Mouse (Mus musculus): ENCODE results near the gene Dnah2. TPM values are rescaled to one million over a fixed set of nuclear protein-coding genes. Genes with fewer than 3 reads are reported as not detected.

Gene Dnah2
- total RNA-seq (2017) = 0.68 TPM in 1 of 2 replicates, not detected in the other

DNA sequence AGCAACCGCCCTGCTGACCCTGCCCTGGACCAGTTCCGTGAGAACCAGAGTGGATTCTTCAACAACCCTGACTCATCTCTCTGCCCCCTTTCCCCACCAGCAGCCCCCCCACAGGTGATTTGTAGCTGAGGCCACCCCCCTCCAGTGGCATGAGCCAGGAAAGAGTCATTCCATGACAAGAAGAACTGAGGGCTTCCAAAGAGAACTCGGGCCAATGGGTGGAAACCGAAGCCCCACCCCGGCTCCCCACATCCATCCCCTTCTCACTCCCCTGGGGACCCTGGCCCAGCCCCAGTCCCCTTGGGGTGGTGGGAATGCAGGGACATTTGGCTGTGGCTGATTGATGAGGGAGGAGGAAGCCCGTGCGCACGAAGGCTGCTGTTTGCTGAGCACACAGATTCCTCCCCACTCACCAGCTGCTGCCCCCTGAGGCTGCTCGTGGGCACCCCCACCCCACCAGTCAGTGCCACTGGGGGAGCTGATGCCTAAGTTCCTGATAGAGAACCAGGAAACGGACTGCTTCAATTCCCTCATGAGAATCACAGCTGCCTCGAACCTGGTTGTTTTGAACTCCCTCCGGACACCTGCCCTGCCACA is at the start of gene Dnah2:
Gene Dnah2, minus strand, starts transcription at position 51 of the 597 bp plus-strand sequence.
- ATAC-seq (replicated peaks; ENCODE audit: low read depth, poor library complexity, severe bottlenecking) = no peak

DNA sequence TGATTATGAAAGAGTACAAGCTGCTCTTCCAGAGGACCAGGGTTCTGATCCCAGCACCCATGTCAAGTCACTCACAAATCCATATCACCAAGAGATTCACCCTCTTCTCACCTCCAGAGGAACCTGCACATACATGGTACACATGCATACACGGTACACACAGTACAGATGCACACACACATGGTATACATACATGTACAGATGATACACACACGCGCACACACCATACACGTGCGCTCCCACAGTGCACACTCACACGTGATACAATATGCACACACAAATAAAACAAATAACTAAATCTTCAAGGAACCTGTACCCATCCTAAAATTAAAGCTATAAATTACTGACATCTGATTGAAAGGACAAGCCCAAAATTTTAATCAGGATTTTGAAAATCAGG is 45.9 kb upstream of the Dnah2 start:
- ATAC-seq (replicated peaks; ENCODE audit: low read depth, poor library complexity, severe bottlenecking) = no peak

DNA sequence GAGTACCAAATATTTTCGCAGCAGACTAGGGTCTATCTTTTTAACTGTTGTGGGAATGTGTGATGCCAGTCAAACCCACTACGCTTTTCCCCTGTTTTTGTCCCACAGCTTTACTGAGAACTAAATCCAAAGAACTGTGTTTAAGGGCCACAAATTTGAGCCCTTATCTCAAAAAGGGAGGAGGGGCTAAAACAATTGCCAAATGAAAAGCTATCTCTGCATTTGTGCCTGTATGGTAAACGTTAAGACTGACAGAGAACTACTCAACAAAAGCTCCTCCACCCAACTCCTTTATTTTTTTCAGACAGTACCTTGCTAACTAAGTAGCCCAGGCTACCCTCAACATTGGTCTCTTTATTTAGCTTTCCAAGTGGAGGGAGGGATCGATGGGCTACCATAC is 43.9 kb upstream of the Dnah2 start:
- no peak for ATAC-seq (replicated peaks; ENCODE audit: low read depth, poor library complexity, severe bottlenecking)

DNA sequence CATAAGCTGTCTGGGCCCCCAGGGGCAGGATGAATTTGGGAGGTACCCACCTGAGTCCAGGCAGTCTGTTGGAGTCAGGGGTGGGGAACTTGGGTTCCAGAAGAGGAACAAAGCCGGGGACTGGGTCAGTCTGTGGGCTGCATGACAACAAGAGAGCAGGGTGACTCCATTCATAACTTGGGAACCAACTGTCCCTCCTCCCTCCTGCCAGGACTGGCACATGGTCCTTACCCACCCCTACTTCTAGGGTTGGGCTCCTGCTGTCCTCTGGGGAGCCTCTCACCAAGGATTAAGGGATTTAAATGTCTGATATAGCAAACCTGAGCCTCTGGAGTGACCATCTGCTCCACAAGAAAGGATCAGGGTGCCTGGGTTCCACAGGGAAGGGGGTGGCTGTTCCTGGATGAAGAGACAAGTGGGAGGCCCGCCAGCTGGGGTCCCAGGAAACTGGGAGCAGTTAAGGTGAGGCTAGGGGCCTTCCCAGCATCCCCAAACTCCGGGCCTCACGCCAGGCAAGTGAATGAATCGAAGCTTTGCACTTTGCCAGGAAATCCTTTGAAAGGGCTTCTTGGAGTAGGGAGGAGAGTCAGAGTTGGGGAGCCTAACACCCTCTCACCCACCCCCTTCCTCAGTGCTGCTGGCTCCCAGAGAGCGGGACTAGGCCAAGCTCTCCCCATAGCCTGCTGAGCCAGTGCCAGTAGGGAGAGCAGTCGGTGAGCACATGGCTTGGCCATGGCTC is 43.2 kb upstream of the Dnah2 start:
- no peak for ATAC-seq (replicated peaks; ENCODE audit: low read depth, poor library complexity, severe bottlenecking)

DNA sequence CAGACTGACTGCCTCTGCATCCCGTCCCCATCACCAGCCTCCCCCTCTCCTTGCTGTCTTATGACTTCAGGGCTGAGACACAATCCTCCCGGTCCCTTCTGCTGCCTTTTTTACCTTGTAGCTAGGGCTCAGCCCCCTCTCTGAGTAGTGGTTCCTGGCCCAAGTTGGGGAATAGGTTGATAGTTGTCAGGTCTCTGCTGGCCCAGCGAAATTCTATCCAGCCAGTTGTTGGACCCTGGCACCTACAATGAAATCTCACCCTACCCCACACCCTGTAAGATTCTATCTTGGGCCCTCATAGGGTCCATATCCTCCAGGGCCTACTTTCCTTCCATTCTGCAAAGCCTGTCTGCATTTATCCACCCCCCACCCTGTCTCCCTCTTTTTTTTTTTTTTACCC is 42.5 kb upstream of the Dnah2 start:
- ATAC-seq (replicated peaks; ENCODE audit: low read depth, poor library complexity, severe bottlenecking) = no peak

DNA sequence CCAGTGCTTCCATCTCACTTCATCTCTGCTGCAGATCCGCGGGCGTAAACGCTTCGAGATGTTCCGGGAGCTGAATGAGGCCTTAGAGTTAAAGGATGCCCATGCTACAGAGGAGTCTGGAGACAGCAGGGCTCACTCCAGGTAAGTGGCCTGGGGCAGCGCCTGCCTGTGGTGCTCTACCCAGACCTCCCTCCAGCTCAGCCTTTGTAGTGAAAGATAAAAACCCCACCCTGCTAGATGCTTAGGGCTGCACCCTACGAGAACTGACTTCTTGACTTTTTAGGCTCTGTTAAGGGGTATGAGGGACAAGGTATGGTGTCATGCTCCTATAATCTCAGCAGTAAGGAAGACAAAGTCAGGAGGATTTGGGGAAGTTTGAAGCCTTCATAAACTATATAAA is 41.7 kb upstream of the Dnah2 start:
- no peak for ATAC-seq (replicated peaks; ENCODE audit: low read depth, poor library complexity, severe bottlenecking)

DNA sequence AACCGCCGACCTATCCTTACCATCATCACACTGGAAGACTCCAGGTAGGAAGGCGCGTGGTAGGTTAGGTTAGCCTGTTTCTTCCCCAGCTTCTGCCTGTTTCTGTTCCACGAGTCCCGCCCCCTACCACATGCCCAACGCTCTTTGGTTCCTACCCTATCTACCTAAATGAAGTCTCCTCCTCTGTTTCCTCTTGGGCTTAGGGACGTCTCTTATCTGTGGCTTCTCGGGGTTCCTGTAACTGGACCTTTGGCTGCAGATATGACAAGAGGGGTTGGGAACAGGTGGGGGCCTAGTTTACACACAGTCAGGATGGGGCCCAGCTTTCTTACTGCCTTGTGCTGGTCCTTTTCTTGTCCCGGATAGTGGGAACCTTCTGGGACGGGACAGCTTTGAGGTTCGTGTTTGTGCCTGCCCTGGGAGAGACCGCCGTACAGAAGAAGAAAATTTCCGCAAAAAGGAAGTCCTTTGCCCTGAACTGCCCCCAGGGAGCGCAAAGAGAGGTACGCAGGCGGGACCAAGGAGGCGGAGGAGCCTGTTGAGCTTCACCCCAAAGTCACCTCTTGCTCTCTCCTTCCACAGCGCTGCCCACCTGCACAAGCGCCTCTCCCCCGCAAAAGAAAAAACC is 40.4 kb upstream of the Dnah2 start:
- ATAC-seq (replicated peaks; ENCODE audit: low read depth, poor library complexity, severe bottlenecking) = peak; percentile 33

DNA sequence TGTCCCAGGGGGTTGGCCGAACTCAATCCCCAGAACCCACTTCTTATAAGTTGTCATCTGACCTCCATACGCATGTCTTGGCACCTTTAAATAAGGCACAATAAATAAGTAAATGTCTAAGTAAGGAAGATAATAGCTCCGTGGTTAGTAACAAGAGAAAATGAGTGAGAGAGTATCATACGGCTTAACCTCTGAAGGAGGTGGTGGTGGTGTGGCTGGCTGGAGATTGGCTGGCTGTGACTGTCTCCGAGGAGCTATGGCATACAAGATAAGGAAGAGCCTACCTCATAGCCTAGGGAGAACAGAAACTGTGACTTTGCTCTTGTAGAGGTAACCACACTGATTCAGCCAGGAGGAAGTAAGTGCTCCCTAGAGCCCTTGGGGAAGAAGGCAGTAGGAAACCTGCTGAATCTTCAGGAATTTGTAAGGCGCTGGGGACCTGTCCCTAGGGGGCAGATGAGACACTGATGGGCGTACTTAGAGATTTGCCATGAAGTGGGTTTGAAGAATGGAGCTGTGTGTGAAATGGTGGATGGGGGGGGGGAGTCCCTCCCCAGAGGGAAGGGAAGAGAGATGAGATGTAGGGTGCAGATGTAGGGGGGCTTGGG is 36.9 kb upstream of the Dnah2 start:
- ATAC-seq (replicated peaks; ENCODE audit: low read depth, poor library complexity, severe bottlenecking) = peak; percentile 81

DNA sequence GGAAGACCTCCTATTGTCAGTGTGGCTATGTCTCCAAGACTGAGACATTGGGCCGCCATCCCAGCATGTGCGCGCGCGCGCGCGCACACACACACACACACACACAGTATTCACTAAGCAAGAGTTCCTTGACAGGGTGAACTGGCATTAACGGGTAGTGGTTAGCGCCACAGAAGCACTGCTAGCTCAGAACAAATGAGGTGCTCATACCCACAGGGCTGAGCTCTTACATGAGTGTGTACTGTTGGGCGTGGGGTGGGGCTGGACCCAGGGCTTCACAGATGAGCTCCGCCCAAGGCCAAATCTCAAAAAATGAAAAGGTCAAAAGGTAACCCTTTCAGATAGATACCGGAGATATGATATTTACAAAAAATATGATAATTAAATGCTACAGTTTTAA is 36.0 kb upstream of the Dnah2 start:
- ATAC-seq (replicated peaks; ENCODE audit: low read depth, poor library complexity, severe bottlenecking) = no peak

DNA sequence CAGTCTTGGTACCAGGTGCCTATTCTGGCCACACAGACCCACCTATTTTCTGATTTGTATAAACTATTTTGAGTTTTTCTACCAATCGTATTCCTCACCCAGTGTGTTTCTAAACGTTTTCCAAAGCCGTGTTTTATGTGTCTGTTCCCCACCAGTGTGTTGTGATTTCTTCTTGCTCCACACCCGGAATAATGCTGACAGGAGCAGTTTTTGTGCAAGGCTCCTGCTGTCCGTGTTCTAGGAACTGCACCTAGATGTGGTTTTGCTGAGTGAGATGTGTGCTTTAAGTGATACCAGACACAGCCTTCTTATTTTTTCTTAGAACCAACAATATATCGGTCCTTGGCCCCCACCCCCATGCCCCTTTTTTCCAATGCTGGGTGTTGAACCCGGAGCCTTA is 35.1 kb upstream of the Dnah2 start:
- no peak for ATAC-seq (replicated peaks; ENCODE audit: low read depth, poor library complexity, severe bottlenecking)

DNA sequence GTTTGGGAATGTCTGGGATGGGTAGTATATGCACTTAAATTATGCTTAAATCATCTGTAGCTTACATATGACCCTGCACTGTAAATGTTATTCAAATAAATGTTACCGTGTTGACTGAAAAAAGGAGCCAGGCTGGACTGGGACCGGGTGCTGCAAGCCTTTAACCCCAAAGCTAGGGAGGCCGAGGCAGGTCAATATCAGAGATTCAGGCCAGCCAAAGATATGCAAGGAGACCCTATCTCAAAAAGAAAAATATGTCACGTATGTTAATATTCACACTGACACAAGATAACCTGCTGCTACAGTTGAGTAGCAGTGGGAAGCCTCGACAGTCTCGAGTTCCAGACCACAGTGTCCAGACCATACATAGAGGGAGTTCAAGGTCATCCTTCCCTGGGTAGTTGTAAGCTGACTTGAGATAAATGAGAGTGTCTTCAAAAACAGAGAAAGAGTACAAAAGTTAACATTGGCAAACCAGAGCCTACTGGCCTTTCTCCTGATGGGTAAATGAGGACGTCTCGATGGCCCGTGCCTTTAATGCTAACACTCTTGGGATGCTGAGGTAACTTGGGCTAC is 33.4 kb upstream of the Dnah2 start:
- ATAC-seq (replicated peaks; ENCODE audit: low read depth, poor library complexity, severe bottlenecking) = no peak

DNA sequence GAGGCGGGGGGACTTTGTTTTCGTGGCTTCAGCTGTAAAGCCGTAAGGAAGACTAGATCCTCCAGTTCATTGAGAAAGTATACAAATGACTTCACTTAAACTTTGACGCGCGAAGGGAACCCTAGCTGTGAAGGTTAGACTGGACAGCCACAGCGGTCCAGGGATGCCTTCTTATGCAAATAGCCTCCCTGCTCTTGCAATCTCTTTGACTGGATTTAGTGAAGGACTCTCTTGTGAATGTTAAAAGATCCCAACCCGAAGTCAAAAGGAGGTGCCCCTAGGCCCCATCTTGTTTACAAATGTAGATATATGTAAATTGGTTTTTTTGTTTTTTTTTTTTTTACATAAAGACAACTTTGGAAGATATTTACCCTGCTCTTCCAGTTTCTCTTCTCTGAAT is 32.9 kb upstream of the Dnah2 start:
- no peak for ATAC-seq (replicated peaks; ENCODE audit: low read depth, poor library complexity, severe bottlenecking)

DNA sequence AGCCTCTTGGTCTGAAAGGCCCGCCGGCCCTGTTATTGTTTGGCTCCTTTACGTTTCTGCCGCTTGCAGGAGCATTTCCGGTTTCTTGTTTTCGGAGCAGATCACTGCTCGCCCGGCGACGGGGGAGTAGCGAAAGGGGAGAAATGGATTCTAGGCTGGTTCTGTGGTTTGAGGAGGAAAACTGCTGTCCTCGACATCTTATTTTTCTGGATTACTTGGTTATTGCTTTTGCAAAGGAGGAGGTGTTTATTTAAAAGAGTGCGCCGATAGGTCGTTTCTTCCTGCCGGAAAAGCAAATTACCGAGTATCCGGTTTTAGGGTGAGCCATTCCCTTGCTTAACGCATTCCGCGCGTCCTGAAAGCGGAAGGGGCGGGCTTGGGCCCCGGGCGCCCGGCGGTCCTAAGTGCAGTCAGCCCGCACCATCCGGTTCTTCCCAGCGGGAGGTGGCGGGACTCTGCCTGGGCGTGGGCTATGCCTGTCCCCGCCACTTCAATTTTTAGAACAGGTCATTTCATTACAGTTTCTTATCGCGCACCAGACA is 32.3 kb upstream of the Dnah2 start:
- ATAC-seq (replicated peaks; ENCODE audit: low read depth, poor library complexity, severe bottlenecking) = peak; percentile 50

DNA sequence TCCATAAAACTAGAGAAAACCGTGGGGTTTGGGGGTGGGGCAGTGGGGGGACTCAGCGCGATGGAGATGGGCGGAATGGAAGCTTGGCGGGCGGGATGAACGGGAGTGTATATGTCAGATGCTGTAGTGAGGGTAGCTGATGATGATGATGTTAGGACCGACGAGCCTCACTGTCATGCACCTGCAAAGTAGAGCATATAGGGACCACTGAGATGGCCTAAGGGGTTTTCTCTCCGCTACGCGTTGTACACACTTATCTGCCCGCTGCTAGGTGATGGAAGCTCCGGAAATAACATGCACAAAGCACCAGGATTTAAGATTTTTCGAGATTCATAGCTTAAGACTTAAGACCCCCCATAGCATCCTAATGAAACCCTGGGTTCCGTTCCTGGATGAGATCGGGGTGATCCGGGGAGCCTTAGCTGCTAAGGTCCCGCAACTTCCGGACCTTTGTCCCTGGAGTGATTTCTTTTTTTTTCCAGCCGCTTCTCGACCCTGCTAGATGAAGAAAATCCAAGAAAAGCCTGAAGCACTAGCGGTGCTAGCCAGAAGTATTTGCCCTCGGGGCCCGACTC is 31.7 kb upstream of the Dnah2 start:
- no peak for ATAC-seq (replicated peaks; ENCODE audit: low read depth, poor library complexity, severe bottlenecking)

DNA sequence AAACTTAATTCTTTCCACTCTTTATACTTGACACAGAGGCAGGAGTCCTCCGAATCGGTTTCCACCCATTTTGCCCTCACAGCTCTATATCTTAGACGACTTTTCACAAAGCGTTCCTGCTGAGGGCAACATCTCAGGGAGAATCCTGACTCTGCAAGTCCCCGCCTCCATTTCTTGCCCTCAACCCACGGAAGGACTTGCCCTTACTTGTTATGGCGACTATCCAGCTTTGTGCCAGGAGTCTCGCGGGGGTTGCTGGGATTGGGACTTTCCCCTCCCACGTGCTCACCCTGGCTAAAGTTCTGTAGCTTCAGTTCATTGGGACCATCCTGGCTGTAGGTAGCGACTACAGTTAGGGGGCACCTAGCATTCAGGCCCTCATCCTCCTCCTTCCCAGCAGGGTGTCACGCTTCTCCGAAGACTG is 31.2 kb upstream of the Dnah2 start, which contains the start of the genes Wrap53 and Trp53:
Gene Wrap53, minus strand, starts transcription at position 165 of the 424 bp plus-strand sequence.
Gene Trp53, plus strand, starts transcription at position 269 of the 424 bp plus-strand sequence.
- ATAC-seq (replicated peaks; ENCODE audit: low read depth, poor library complexity, severe bottlenecking) = peak; percentile 55

DNA sequence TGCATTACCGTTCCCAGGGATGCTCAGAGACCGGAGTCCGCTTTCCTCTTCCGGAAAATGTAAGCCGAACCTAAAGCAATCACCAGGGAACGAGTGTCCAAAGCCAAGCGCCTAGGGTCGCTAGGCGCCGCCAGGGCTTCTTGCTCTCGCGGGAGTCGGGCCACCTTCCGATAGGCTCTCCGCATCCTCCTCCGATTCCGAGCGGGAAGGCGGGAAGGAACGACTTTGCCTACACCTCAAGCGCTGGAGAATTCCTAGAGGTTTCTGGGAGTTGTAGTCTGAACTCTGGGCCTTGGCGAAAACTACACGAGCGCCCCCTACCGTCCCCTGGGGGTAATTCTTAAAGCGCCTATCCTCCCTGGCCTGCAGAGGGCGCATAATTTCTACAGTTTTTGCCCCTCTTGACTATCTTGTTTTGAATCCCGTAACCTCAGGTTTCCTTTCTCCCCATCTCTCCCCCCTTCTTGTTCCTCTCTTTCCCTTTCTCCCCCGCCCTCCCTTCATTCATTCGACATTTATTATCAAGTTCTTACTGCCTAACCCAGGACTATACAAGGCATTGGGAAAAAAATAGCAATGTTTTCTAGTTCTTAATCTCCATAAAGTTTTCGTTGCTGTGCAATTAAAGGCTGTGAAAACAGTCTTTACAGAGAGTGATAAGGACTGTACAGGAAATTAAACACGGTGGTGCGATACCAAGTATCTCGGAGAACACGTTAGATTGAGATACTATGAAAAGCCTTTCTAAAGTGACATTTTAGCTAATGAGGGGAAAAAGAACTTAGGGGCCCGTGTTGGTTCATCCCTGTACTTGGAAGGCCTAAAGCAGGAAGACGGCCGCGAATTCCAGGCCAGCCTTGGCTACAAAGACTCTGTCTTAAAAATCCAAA is 30.5 kb upstream of the Dnah2 start:
- ATAC-seq (replicated peaks; ENCODE audit: low read depth, poor library complexity, severe bottlenecking) = peak; percentile 75

DNA sequence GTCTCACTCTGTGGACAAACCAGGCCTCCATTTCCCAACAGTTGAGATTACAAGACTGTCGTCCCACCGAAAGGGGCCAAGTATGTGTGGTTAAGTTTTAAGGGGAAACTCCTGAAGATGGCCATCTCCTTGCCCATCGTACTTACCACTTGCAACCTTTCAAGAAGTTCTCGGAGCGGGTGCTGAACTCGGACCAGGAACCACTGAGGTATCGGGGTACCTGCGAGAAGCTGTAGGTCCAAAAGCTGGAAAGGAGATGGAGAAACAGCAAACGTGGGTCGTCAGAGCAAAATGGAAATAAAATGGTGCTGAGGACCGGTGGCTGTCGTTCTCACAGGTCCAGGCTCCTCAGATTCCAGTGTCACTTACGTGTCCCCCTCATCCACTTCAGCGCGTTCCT is 29.4 kb upstream of the Dnah2 start:
- ATAC-seq (replicated peaks; ENCODE audit: low read depth, poor library complexity, severe bottlenecking) = no peak

DNA sequence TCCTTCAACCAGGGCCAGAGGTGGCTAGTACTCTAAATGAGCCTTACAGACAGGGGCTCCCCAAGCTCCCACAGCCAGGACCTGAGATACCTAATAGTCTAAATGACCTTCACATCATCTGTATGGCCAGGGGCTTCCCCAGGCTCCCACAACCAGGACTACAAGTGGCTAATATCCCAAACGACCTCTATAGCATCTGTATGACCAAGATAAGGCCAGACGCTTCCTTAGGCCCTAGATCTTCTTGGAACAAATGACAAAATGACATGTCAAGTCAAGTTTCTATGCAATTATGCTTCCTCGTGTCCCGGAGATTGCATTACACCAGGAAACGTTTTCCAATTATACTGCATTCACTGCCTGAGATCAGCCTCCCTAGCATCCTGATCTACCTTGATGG is 27.4 kb upstream of the Dnah2 start:
- ATAC-seq (replicated peaks; ENCODE audit: low read depth, poor library complexity, severe bottlenecking) = no peak

DNA sequence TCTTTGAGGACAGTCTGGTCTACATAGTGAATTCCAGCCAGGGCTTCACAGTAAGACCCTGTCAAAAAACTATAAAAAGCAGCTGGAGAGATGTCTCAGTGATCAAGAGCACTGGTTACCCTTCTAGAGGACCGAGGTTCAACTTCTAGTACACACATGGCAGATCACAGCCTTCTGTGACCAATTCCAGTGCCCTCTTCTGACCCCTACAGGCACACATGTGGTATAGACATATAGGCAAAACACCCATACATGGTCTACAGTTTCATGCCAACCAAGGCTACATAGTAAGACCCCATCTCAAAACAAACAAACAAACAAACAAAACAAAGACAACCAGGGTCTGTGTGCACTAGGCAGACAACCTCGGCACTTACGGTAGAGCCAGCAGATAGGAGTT is 26.3 kb upstream of the Dnah2 start:
- ATAC-seq (replicated peaks; ENCODE audit: low read depth, poor library complexity, severe bottlenecking) = no peak; the same call in 1 of the 2 replicates
